Mouse (Mus musculus) layer of hippocampus, postnatal 14 days (tissue): ENCODE measurements around the gene Inha. TPM values are rescaled to one million over a fixed set of nuclear protein-coding genes. Genes with fewer than 3 reads are reported as not detected.
A peak's percentile ranks its signal among the peaks of the same experiment; 100 is the strongest.

Experiments
- DNase-seq, 2 experiments: peaks; one replicate each; pipeline ENCODE4 v3.0.0; 2021 to 2022; ENCODE audit warnings: low spot score in 2 of 2, mixed read lengths in 1 of 2
- total RNA-seq, 2 experiments: library from RNA; stranded (reverse); gene quantifications; 2 replicates each; pipeline ENCODE4 v1.2.3; 2021

Inha gene
- total RNA-seq, 2 experiments from 2014 or later: 20.3 to 22.6 TPM

- DNase-seq: no peak
Observed at GRCm38 (mm10) chr1:75555680-75556079, 48.8 kb downstream of the Inha start.

- peak in 1 of 2 experiments; percentile 45 for DNase-seq
Observed at GRCm38 (mm10) chr1:75556143-75556781, 49.4 kb downstream of the Inha start.

DNA sequence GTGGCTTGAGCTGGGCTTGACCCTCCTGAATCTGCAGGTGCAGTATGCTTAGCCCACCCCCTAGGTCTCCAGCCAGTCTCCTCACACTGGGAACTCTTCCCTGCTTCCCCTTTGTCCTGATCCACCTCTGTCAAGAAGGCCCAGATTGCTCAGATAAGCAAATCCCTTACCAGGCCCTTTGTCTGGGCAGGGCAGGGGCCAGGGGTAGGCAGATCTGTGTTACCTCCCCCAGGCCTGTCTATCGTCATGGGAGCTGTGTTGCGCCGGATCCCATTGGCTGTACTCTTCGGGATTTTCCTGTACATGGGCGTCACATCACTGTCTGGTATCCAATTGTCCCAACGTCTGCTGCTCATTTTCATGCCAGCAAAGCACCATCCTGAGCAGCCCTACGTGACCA lies 50.2 kb downstream of the Inha start:
- no peak for DNase-seq

DNA sequence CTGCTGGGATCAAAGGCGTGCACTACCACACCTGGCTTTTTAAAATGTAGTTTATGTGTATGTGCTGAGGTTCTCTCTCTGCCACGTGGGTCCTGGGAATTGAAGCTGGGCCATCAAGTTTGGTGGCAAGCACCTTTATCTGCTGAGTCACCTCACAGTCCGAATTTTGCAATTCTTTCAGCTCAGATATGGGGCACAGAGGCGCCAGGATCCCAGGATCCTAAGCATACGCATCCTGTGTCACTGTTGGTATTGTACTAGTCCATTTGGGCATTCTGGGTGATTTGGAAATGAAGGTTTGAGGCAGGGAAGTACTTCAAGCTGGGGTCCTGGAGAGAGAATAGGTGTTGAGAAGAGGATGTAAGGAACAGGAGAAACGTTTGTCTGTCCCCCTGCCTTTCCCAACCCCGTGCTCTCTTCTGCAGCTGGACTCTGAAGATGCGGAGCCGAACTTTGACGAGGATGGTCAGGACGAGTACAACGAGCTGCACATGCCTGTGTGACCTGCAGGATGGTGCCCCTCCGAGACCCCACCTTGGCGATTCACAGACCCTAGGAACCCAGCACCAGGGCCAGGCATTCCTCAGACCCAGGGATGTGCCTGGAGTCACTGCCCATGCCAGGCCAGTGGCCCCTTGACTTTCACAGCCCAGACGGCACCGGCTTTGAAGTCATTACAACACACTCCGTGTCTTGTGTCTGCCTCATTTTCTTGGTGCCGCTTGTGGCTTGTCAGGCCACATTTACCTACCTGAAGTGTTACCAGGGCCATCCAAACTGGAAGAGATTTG lies 51.7 kb downstream of the Inha start:
- no peak for DNase-seq

DNA sequence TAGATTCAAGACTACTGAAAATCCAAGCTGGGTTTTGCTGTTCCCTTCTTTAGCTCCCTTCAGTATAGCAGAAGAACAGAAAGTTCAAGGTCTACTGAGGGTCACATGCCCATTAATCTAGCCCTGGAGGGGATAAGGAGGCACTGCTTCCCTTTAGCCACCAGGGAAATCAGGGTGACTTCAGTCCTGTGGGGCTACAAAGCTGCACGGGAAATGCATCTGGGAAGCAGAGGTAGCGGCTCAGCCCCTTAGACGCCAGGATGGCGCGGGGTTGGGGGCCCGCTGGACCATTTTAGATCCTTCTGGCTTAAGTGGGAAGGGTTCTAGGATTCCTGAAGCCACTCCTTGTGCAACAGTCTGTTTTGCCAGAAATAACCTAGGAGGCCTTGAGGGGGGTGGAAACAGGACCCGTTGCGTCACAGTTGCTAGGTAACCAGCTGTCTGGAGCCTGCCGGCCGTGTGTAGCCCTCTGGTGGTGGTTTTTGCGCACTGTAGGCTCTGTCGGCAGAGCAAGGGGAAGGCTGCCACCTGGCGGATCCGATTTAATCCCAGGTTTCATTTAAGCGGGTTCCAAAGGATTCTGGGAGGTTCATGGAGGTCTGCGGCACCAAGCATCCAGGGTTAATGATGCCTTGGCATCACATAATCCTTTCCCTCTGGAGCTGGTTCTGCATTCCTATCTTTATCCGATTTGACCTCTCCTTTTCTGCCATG lies 52.5 kb downstream of the Inha start:
- peak; percentile 96 for DNase-seq

Other genes with a start within 250 kb of the Inha start
- 100 to 1,000 TPM; 326 to 350 TPM for gene Ptprn, start 242.6 kb upstream of the Inha start, total RNA-seq
- 10 to 100 TPM; 68.2 to 98.9 TPM for gene Resp18, start 228.7 kb upstream of the Inha start, total RNA-seq
- gene Dnpep, start 189.1 kb upstream of the Inha start, total RNA-seq: 10 to 100 TPM; 50.4 to 55.2 TPM
- gene Des, start 146.7 kb upstream of the Inha start, total RNA-seq: 1 to 10 TPM; 1.6 to 1.8 TPM
- gene Speg, start 131.8 kb upstream of the Inha start, total RNA-seq: 100 to 1,000 TPM; 184 TPM
- 10 to 100 TPM; 56.0 to 62.2 TPM for gene Gmppa, start 71.1 kb upstream of the Inha start, total RNA-seq
- gene Asic4, start 56.6 kb upstream of the Inha start, total RNA-seq: 10 to 100 TPM; 14.3 to 14.7 TPM
- 10 to 100 TPM; 71.2 to 78.5 TPM for gene Chpf, start 27.8 kb upstream of the Inha start, total RNA-seq
- 10 to 100 TPM; 53.3 to 62.5 TPM for gene Tmem198, start 27.5 kb upstream of the Inha start, total RNA-seq
- gene Obsl1, start 625 bp upstream of the Inha start, total RNA-seq: 10 to 100 TPM; 25.2 to 27.0 TPM
- 10 to 100 TPM; 23.6 to 30.8 TPM for gene Stk11ip, start 14.5 kb downstream of the Inha start, total RNA-seq
- gene Slc4a3, start 39.2 kb downstream of the Inha start, total RNA-seq: 100 to 1,000 TPM; 120 to 141 TPM